Mouse (Mus musculus): ENCODE measurements around the gene Spink4. TPM values are rescaled to one million over a fixed set of nuclear protein-coding genes. Genes with fewer than 3 reads are reported as not detected.

Gene Spink4
- polyA plus RNA-seq (2014; fragmentation: Nextera tagmentation; extraction: Ambion mirVana): 0.58 TPM in 1 of 2 replicates, not detected in the other

GRCm38 (mm10) chr4:40919785-40920184 lies at the start of gene Spink4:
Gene Spink4 (plus strand): TSS chr4:40920052.
- Histone ChIP-seq H3K27ac (ENCODE audit: low read depth) (no peak within 1 kb of the TSS), H3K9ac (no peak within 1 kb of the TSS), H3K27me3 (ENCODE audit: insufficient read depth, low read length) (no peaks in the 10 kb centered on the region), H3K4me3 (ENCODE audit: low read depth, low read length) (no peak within 1 kb of the TSS), H3K36me3 (ENCODE audit: insufficient read depth) (no peaks in the 10 kb centered on the region), H3K4me1 (ENCODE audit: insufficient read depth) (no peaks in the 10 kb centered on the region), H3K4me2 (no peak within 1 kb of the TSS), H3K9me3 (ENCODE audit: low read depth, low read length) (no peaks in the 10 kb centered on the region)
- whole genome bisulfite sequencing: 11% methylated on average over 3 of the region's 3 CpGs
- DNase-seq (peak; percentile 11), ATAC-seq (ENCODE audit: insufficient read depth) (0 out of 2 replicates have a peak, but pooled peaks have one; percentile 28)
- no peak for TF ChIP-seq CTCF (IDR thresholded peaks at IDR 0.05; ENCODE audit: low read depth)

GRCm38 (mm10) chr4:40870206-40870605 lies 49.6 kb upstream of the Spink4 start:
- WGBS: 65% methylated on average over 4 of the region's 4 CpGs
- DNase-seq (peak; percentile 85), ATAC-seq (ENCODE audit: insufficient read depth) (peak; percentile 33; the same call in 1 of the 2 replicates)
- 0 out of 2 replicates have a peak overlapping the region, but pooled peaks have one; percentile 18 for H3K27ac ChIP-seq (ENCODE audit: low read depth)
- no peak overlapping the region for H3K4me3 ChIP-seq (ENCODE audit: low read depth, low read length)
- no peaks in the 10 kb centered on the region for H3K27me3 ChIP-seq (ENCODE audit: insufficient read depth, low read length)
- no peak overlapping the region for H3K4me2 ChIP-seq
- H3K9me3 ChIP-seq (ENCODE audit: low read depth, low read length): no peaks in the 10 kb centered on the region
- H3K9ac ChIP-seq: no peak overlapping the region
- TF ChIP-seq CTCF (IDR thresholded peaks at IDR 0.05; ENCODE audit: low read depth): no peak
- H3K36me3 ChIP-seq (ENCODE audit: insufficient read depth): no peaks in the 10 kb centered on the region
- peaks cover 11% of the 10 kb centered on the region; the same call in 1 of the 2 replicates for H3K4me1 ChIP-seq (ENCODE audit: insufficient read depth)

GRCm38 (mm10) chr4:40872129-40872528 lies 47.7 kb upstream of the Spink4 start:
- no peak overlapping the region for H3K27ac ChIP-seq (ENCODE audit: low read depth)
- no peaks in the 10 kb centered on the region for H3K9me3 ChIP-seq (ENCODE audit: low read depth, low read length)
- H3K27me3 ChIP-seq (ENCODE audit: insufficient read depth, low read length): no peaks in the 10 kb centered on the region
- no peaks in the 10 kb centered on the region for H3K36me3 ChIP-seq (ENCODE audit: insufficient read depth)
- peaks cover 20% of the 10 kb centered on the region for H3K4me1 ChIP-seq (ENCODE audit: insufficient read depth)
- no peak for DNase-seq
- H3K4me2 ChIP-seq: no peak overlapping the region
- no peak for ATAC-seq (ENCODE audit: insufficient read depth)
- no peak overlapping the region for H3K4me3 ChIP-seq (ENCODE audit: low read depth, low read length)
- 87% methylated on average over 3 of the region's 3 CpGs for WGBS
- H3K9ac ChIP-seq: no peak overlapping the region
- TF ChIP-seq CTCF (IDR thresholded peaks at IDR 0.05; ENCODE audit: low read depth): no peak

- H3K4me2 ChIP-seq: no peak overlapping the region
- H3K27me3 ChIP-seq (ENCODE audit: insufficient read depth, low read length): no peaks in the 10 kb centered on the region
- H3K27ac ChIP-seq (ENCODE audit: low read depth): peak overlapping the region; percentile 68
- no peak overlapping the region for H3K9ac ChIP-seq
- TF ChIP-seq CTCF (IDR thresholded peaks at IDR 0.05; ENCODE audit: low read depth): no peak
- H3K9me3 ChIP-seq (ENCODE audit: low read depth, low read length): no peaks in the 10 kb centered on the region
- 71% methylated on average over 2 of the region's 2 CpGs for WGBS
- DNase-seq: no peak
- ATAC-seq (ENCODE audit: insufficient read depth): no peak
- H3K4me3 ChIP-seq (ENCODE audit: low read depth, low read length): no peak overlapping the region
- peaks cover 30% of the 10 kb centered on the region for H3K4me1 ChIP-seq (ENCODE audit: insufficient read depth)
- no peaks in the 10 kb centered on the region for H3K36me3 ChIP-seq (ENCODE audit: insufficient read depth)
These were observed 46.5 kb upstream of the Spink4 start for GRCm38 (mm10) chr4:40873320-40873719.

- peak; percentile 75 for DNase-seq
- H3K4me3 ChIP-seq (ENCODE audit: low read depth, low read length): no peak overlapping the region
- H3K9ac ChIP-seq: no peak overlapping the region
- H3K27me3 ChIP-seq (ENCODE audit: insufficient read depth, low read length): no peaks in the 10 kb centered on the region
- H3K27ac ChIP-seq (ENCODE audit: low read depth): peak overlapping the region; percentile 68; the same call in 1 of the 2 replicates
- H3K4me2 ChIP-seq: no peak overlapping the region
- peaks cover 30% of the 10 kb centered on the region for H3K4me1 ChIP-seq (ENCODE audit: insufficient read depth)
- ATAC-seq (ENCODE audit: insufficient read depth): no peak
- no peaks in the 10 kb centered on the region for H3K9me3 ChIP-seq (ENCODE audit: low read depth, low read length)
- H3K36me3 ChIP-seq (ENCODE audit: insufficient read depth): no peaks in the 10 kb centered on the region
- no peak for TF ChIP-seq CTCF (IDR thresholded peaks at IDR 0.05; ENCODE audit: low read depth)
- 27% methylated on average over 6 of the region's 6 CpGs for WGBS
These were observed 45.7 kb upstream of the Spink4 start for GRCm38 (mm10) chr4:40874151-40874600.

GRCm38 (mm10) chr4:40874794-40875552 lies 44.9 kb upstream of the Spink4 start:
- no peaks in the 10 kb centered on the region for H3K27me3 ChIP-seq (ENCODE audit: insufficient read depth, low read length)
- no peak overlapping the region for H3K9ac ChIP-seq
- H3K4me2 ChIP-seq: no peak overlapping the region
- WGBS: 76% methylated on average over 5 of the region's 5 CpGs
- H3K4me1 ChIP-seq (ENCODE audit: insufficient read depth): peaks cover 30% of the 10 kb centered on the region
- ATAC-seq (ENCODE audit: insufficient read depth) (no peak), DNase-seq (no peak)
- no peaks in the 10 kb centered on the region for H3K9me3 ChIP-seq (ENCODE audit: low read depth, low read length)
- TF ChIP-seq CTCF (IDR thresholded peaks at IDR 0.05; ENCODE audit: low read depth): no peak
- H3K36me3 ChIP-seq (ENCODE audit: insufficient read depth): no peaks in the 10 kb centered on the region
- no peak overlapping the region for H3K27ac ChIP-seq (ENCODE audit: low read depth)
- no peak overlapping the region for H3K4me3 ChIP-seq (ENCODE audit: low read depth, low read length)

- Histone ChIP-seq H3K9ac (no peak overlapping the region), H3K27ac (ENCODE audit: low read depth) (no peak overlapping the region), H3K27me3 (ENCODE audit: insufficient read depth, low read length) (no peaks in the 10 kb centered on the region), H3K9me3 (ENCODE audit: low read depth, low read length) (no peaks in the 10 kb centered on the region), H3K36me3 (ENCODE audit: insufficient read depth) (no peaks in the 10 kb centered on the region), H3K4me1 (ENCODE audit: insufficient read depth) (peaks cover 30% of the 10 kb centered on the region), H3K4me2 (no peak overlapping the region), H3K4me3 (ENCODE audit: low read depth, low read length) (no peak overlapping the region)
- 67% methylated on average over 20 of the region's 20 CpGs for WGBS
- ATAC-seq (ENCODE audit: insufficient read depth) (no peak), DNase-seq (no peak)
- no peak for TF ChIP-seq CTCF (IDR thresholded peaks at IDR 0.05; ENCODE audit: low read depth)
These were observed 44.0 kb upstream of the Spink4 start for GRCm38 (mm10) chr4:40875842-40876241.

Measured in lung, embryonic 14.5 days (tissue).